Mouse (Mus musculus) spleen, adult 2 months (tissue): ENCODE results near the gene Stxbp4.

ENCODE experiments used
- CTCF ChIP-seq: fragments of 200-500 bp; IDR thresholded peaks from 2 replicates; pipeline ENCODE4 v1.5.1; 2011; ENCODE audit warnings: mild to moderate bottlenecking, inconsistent platforms; ENCODE audit not compliant: insufficient read depth, insufficient read length, insufficient replicate concordance; ENCODE audit errors: extremely low read depth
- POLR2A ChIP-seq: fragments of 200-500 bp; IDR thresholded peaks from 2 replicates; pipeline ENCODE4 v1.6.1; 2011; ENCODE audit warnings: low read depth, low read length, inconsistent platforms

- no peak for TF ChIP-seq CTCF
- TF ChIP-seq POLR2A, result no peak
Measured at GRCm38 (mm10) chr11:90677027-90677426, 39.1 kb upstream of the Stxbp4 start.
